Mouse (Mus musculus) frontal cortex, postnatal 36 days (tissue): ENCODE measurements around the gene Ccdc113.
"Not testable (repeated sequence)": the region's sequence is repeated elsewhere in the genome, so short reads cannot be mapped to it uniquely, and the experiment has no call there.

ENCODE experiments used
- DNase-seq, 2 experiments: peaks; one replicate each; pipeline ENCODE4 v3.0.0; 2022; ENCODE audit warnings: low spot score in 2 of 2

Ccdc113 gene

DNA sequence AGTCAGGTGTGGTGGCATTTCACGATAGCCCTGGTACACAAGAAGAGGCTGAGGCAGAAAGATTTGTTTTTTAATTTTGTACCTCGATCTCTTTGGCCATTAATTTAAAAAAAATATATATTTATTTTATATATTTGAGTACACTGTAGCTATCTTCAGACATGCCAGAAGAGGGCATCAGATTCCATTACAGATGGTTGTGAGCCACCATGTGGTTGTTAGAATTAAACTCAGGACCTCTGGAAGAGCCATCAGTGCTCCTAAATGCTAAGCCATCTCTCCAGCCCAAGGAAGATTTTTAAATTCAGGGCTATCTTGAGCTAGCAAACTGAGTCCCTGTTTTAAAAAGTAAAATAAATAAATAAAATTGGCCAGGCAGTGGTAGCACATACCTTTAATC is 68.3 kb downstream of the Ccdc113 start:
- DNase-seq: no peak

DNA sequence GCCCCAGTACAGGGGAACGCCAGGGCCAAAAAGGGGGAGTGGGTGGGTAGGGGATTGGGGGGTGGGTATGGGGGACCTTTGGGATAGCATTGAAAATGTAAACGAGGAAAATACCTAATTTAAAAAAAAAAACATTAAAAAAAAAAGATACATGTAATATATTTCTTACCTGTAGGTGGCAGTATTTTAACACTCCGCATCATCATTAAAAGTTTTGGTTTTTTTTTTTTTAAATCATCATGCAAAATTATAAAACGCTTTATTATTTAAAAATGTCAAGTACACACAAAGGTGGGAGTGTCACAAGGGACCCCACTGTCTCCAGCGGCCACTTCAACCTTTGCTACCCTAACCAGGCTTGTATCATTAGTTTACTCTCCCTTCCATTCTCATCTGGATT is 72.6 kb downstream of the Ccdc113 start:
- not testable (repeated sequence) for DNase-seq

DNA sequence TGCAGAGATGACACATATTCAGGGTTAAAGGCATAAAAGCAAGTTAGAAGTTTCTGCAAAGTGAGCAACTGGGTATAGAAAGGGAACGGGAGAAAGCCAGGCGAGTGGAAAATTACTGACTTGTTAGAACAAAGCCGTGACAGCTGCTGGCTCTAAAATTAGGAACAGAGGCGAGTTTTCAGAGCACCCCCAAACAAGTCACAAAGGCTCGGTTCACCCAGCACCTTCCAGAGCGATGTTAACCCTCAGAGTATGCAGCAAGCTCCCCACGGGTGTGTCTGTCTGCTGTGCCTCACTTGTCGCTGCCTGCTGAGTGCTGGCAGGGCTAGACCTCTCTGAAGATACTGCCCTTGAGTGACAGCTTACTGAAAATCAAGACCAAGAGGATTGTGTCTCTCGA is 73.3 kb downstream of the Ccdc113 start:
- peak; percentile 65 to 66 for DNase-seq
